Mouse (Mus musculus): ENCODE data around the gene Fhit.

Fhit gene

GRCm38 (mm10) chr14:10701707-10702106, 460.1 kb downstream of the Fhit start:
- no peak for DNase-seq

GRCm38 (mm10) chr14:10680041-10680440, 481.8 kb downstream of the Fhit start:
- DNase-seq: no peak

- no peak for DNase-seq
Measured at GRCm38 (mm10) chr14:10679638-10680037, 482.2 kb downstream of the Fhit start.

- DNase-seq: no peak
Measured at GRCm38 (mm10) chr14:10677627-10678026, 484.2 kb downstream of the Fhit start.

GRCm38 (mm10) chr14:10660247-10660646, 501.6 kb downstream of the Fhit start:
- no peak for DNase-seq

- DNase-seq: no peak
Measured at GRCm38 (mm10) chr14:10659326-10659725, 502.5 kb downstream of the Fhit start.

GRCm38 (mm10) chr14:10658219-10658618, 503.6 kb downstream of the Fhit start:
- DNase-seq: no peak

- DNase-seq: no peak
Measured at GRCm38 (mm10) chr14:10657364-10657763, 504.5 kb downstream of the Fhit start.

- no peak for DNase-seq
Measured at GRCm38 (mm10) chr14:10655842-10656241, 506.0 kb downstream of the Fhit start.

GRCm38 (mm10) chr14:10647832-10648231, 514.0 kb downstream of the Fhit start:
- DNase-seq: no peak

- DNase-seq: no peak
Measured at GRCm38 (mm10) chr14:10631783-10632182, 530.1 kb downstream of the Fhit start.

- no peak for DNase-seq
Measured at GRCm38 (mm10) chr14:10630831-10631360, 530.9 kb downstream of the Fhit start.

GRCm38 (mm10) chr14:10593467-10593866, 568.4 kb downstream of the Fhit start:
- DNase-seq: no peak

GRCm38 (mm10) chr14:10568937-10569552, 592.8 kb downstream of the Fhit start:
- no peak for DNase-seq

- DNase-seq: no peak
Measured at GRCm38 (mm10) chr14:10567771-10568170, 594.1 kb downstream of the Fhit start.

GRCm38 (mm10) chr14:10554755-10555154, 607.1 kb downstream of the Fhit start:
- no peak for DNase-seq

GRCm38 (mm10) chr14:10548632-10549031, 613.2 kb downstream of the Fhit start:
- DNase-seq: no peak

GRCm38 (mm10) chr14:10545916-10546315, 615.9 kb downstream of the Fhit start:
- no peak for DNase-seq

GRCm38 (mm10) chr14:10534862-10535261, 627.0 kb downstream of the Fhit start:
- no peak for DNase-seq

GRCm38 (mm10) chr14:10531748-10532500, 629.9 kb downstream of the Fhit start:
- DNase-seq: no peak

- peak; percentile 50 for DNase-seq
Measured at GRCm38 (mm10) chr14:10526800-10527199, 635.0 kb downstream of the Fhit start.

- DNase-seq: no peak
Measured at GRCm38 (mm10) chr14:10525786-10526185, 636.0 kb downstream of the Fhit start.

GRCm38 (mm10) chr14:10514026-10514425, 647.8 kb downstream of the Fhit start:
- no peak for DNase-seq

- no peak for DNase-seq
Measured at GRCm38 (mm10) chr14:10509252-10509651, 652.6 kb downstream of the Fhit start.

Measured in thymus, postnatal 25 days (tissue).